Mouse (Mus musculus): Measurements from ENCODE around the gene Adgrg1.

The Adgrg1 gene

GRCm38 (mm10) chr8:95037106-95037925 is 62.8 kb downstream of the Adgrg1 start:
- no peak for TF ChIP-seq GATA4 (IDR thresholded peaks at IDR 0.05; ENCODE audit: insufficient replicate concordance, low read length)

GRCm38 (mm10) chr8:95041883-95042784 is 67.6 kb downstream of the Adgrg1 start:
- no peak for TF ChIP-seq GATA4 (IDR thresholded peaks at IDR 0.05; ENCODE audit: insufficient replicate concordance, low read length)

GRCm38 (mm10) chr8:95044811-95045210 is 70.3 kb downstream of the Adgrg1 start:
- no peak for TF ChIP-seq GATA4 (IDR thresholded peaks at IDR 0.05; ENCODE audit: insufficient replicate concordance, low read length)

- no peak for TF ChIP-seq GATA4 (IDR thresholded peaks at IDR 0.05; ENCODE audit: insufficient replicate concordance, low read length)
Observed at GRCm38 (mm10) chr8:95046982-95047381, 72.4 kb downstream of the Adgrg1 start.

GRCm38 (mm10) chr8:95047884-95048680 is 73.5 kb downstream of the Adgrg1 start:
- TF ChIP-seq GATA4 (IDR thresholded peaks at IDR 0.05; ENCODE audit: insufficient replicate concordance, low read length): no peak

GRCm38 (mm10) chr8:95049636-95050035 is 75.1 kb downstream of the Adgrg1 start:
- no peak for TF ChIP-seq GATA4 (IDR thresholded peaks at IDR 0.05; ENCODE audit: insufficient replicate concordance, low read length)

GRCm38 (mm10) chr8:95054438-95054837 is 79.9 kb downstream of the Adgrg1 start:
- TF ChIP-seq GATA4 (IDR thresholded peaks at IDR 0.05; ENCODE audit: insufficient replicate concordance, low read length): no peak

- TF ChIP-seq GATA4 (IDR thresholded peaks at IDR 0.05; ENCODE audit: insufficient replicate concordance, low read length): no peak
Observed at GRCm38 (mm10) chr8:95054927-95055510, 80.5 kb downstream of the Adgrg1 start, which contains the start of gene Drc7. Gene Drc7 (plus strand): TSS chr8:95055103.

- no peak for TF ChIP-seq GATA4 (IDR thresholded peaks at IDR 0.05; ENCODE audit: insufficient replicate concordance, low read length)
Observed at GRCm38 (mm10) chr8:95056414-95056813, 81.9 kb downstream of the Adgrg1 start.

GRCm38 (mm10) chr8:95058661-95059060 is 84.1 kb downstream of the Adgrg1 start:
- TF ChIP-seq GATA4 (IDR thresholded peaks at IDR 0.05; ENCODE audit: insufficient replicate concordance, low read length): no peak

- no peak for TF ChIP-seq GATA4 (IDR thresholded peaks at IDR 0.05; ENCODE audit: insufficient replicate concordance, low read length)
Observed at GRCm38 (mm10) chr8:95059812-95060533, 85.4 kb downstream of the Adgrg1 start.

Data from liver, adult (tissue).